Mouse (Mus musculus): ENCODE results near the gene Timp3. TPM values are rescaled to one million over a fixed set of nuclear protein-coding genes. Genes with fewer than 3 reads are reported as not detected.
A peak's percentile ranks its signal among the peaks of the same experiment; 100 is the strongest.

The Timp3 gene
- polyA plus RNA-seq, 1 experiment from 2014 or later = 33.2 TPM

DNA sequence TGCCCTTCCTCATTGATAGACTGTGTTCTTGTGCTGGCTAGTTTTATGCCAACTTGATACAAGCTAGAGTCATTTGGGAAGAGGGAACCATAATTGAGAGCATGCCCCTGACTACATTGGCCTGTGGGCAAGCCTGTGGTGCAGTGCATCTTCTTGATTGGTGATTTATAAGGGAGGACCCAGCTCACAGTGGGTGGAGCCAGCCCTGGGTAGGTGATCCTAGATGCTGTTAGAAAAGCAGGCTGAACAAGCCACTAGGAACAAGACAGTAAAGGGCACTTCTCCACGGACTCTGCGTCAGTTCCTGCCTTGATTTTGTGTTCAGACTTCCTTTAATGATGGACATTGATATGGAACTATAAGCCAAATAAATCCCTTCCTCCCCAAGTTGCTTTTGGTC is 84.5 kb downstream of the Timp3 start:
- DNase-seq (ENCODE audit: low spot score) (peak; percentile 20), ATAC-seq (replicated peaks; ENCODE audit: low FRiP score) (no peak)
- Histone ChIP-seq H3K27me3 (replicated peaks; ENCODE audit: control insufficient read depth, insufficient read depth, low read length) (no peaks in the 10 kb centered on the region), H3K9ac (ENCODE audit: low read depth, low read length) (no peak overlapping the region), H3K36me3 (ENCODE audit: control insufficient read depth, insufficient read depth, low read length) (no peaks in the 10 kb centered on the region), H3K9me3 (ENCODE audit: control insufficient read depth, low read length) (no peaks in the 10 kb centered on the region), H3K4me1 (replicated peaks; ENCODE audit: control insufficient read depth, insufficient read depth, low read length) (peaks cover 5% of the 10 kb centered on the region; the same call in 1 of the 2 replicates), H3K4me3 (ENCODE audit: low read depth, low read length) (no peak overlapping the region), H3K27ac (ENCODE audit: low read depth, low read length) (no peak overlapping the region), H3K4me2 (no peak overlapping the region)
- 67% methylated on average over 2 of the region's 2 CpGs for whole genome bisulfite sequencing

DNA sequence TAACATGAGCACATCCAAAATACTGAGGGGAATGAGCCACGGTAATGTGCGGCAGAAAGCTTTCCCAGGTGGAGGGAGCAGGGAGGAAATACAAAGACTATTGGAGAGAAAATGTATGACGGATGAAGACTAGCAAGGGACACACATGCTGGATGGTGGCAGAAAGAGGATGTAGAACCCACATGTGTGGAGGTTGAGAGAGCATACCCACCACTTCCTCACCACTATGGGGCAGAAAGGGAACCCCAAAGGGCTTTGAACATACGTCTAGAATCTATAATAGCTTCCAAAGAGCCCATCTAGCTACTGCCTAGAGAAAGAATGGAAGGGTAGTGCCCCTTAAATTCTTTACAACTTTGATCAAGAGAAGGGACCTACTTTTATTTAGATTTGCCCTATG is 85.5 kb downstream of the Timp3 start:
- no peak overlapping the region for H3K27ac ChIP-seq (ENCODE audit: low read depth, low read length)
- H3K4me3 ChIP-seq (ENCODE audit: low read depth, low read length) = no peak overlapping the region
- no peak overlapping the region for H3K9ac ChIP-seq (ENCODE audit: low read depth, low read length)
- 59% methylated on average over 4 of the region's 4 CpGs for WGBS
- ATAC-seq (replicated peaks; ENCODE audit: low FRiP score) = no peak
- H3K4me2 ChIP-seq = no peak overlapping the region
- no peaks in the 10 kb centered on the region for H3K9me3 ChIP-seq (ENCODE audit: control insufficient read depth, low read length)
- H3K27me3 ChIP-seq (replicated peaks; ENCODE audit: control insufficient read depth, insufficient read depth, low read length) = no peaks in the 10 kb centered on the region
- no peaks in the 10 kb centered on the region for H3K36me3 ChIP-seq (ENCODE audit: control insufficient read depth, insufficient read depth, low read length)
- H3K4me1 ChIP-seq (replicated peaks; ENCODE audit: control insufficient read depth, insufficient read depth, low read length) = peaks cover 5% of the 10 kb centered on the region; the same call in 1 of the 2 replicates
- peak; percentile 20 for DNase-seq (ENCODE audit: low spot score)

DNA sequence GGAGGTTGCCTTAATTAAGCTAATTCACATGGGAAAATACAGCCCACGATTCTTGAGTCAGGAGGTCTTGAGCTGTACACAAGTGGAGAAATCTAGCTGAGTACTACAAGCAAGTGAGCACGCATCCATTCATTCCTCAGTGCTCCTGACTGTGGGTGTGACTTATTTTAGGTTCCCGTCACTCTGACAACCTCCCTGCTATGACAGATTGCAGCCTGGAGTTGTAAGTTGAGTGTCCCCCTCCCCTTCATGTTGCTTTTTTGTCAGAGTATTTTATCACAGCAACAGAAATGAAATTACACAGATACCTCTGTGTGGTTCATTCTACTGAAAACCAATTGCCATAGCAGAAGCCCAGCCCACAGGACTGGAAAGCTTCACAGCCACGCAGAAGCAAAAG is 86.1 kb downstream of the Timp3 start:
- Histone ChIP-seq H3K9ac (ENCODE audit: low read depth, low read length) (no peak overlapping the region), H3K4me2 (no peak overlapping the region), H3K4me3 (ENCODE audit: low read depth, low read length) (no peak overlapping the region), H3K9me3 (ENCODE audit: control insufficient read depth, low read length) (no peaks in the 10 kb centered on the region), H3K27ac (ENCODE audit: low read depth, low read length) (no peak overlapping the region), H3K4me1 (replicated peaks; ENCODE audit: control insufficient read depth, insufficient read depth, low read length) (peaks cover 5% of the 10 kb centered on the region; the same call in 1 of the 2 replicates), H3K27me3 (replicated peaks; ENCODE audit: control insufficient read depth, insufficient read depth, low read length) (no peaks in the 10 kb centered on the region), H3K36me3 (ENCODE audit: control insufficient read depth, insufficient read depth, low read length) (no peaks in the 10 kb centered on the region)
- WGBS = 66% methylated on average over 4 of the region's 4 CpGs
- ATAC-seq (replicated peaks; ENCODE audit: low FRiP score) = no peak
- DNase-seq (ENCODE audit: low spot score) = no peak

DNA sequence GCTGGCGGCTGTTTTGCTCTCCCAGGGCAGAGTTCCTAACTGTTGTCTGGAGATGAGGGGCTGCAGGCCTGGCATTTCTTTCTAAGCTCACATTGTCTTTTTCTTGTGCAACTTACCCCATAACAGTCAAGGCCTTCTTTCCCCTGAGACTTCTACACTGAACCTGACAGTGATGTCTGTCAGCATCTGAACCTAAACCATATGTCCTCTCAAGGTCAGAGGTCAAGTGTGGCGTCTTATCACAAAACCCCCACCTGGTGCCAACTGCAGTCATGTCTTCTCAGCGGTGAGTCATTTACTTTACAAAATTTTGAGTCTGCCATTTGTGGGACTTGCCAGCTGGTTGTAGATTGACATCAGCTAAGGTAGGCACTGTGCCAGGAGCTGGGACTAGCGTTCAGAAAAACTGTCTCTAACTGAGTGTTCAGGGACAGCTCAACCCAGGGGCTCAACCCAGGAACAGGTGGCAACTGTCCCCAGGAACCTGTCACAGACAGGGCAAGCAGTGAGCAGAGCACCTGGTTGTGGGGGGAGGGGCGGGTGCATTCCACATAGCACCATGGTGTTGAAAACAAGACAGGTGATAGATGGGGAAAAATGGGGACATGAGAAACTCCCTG is 87.8 kb downstream of the Timp3 start:
- H3K4me3 ChIP-seq (ENCODE audit: low read depth, low read length) = no peak overlapping the region
- no peaks in the 10 kb centered on the region for H3K27me3 ChIP-seq (replicated peaks; ENCODE audit: control insufficient read depth, insufficient read depth, low read length)
- DNase-seq (ENCODE audit: low spot score) = no peak
- H3K4me1 ChIP-seq (replicated peaks; ENCODE audit: control insufficient read depth, insufficient read depth, low read length) = peaks cover 5% of the 10 kb centered on the region; the same call in 1 of the 2 replicates
- no peak overlapping the region for H3K9ac ChIP-seq (ENCODE audit: low read depth, low read length)
- ATAC-seq (replicated peaks; ENCODE audit: low FRiP score) = no peak
- WGBS = 72% methylated on average over 5 of the region's 5 CpGs
- no peak overlapping the region for H3K27ac ChIP-seq (ENCODE audit: low read depth, low read length)
- H3K36me3 ChIP-seq (ENCODE audit: control insufficient read depth, insufficient read depth, low read length) = no peaks in the 10 kb centered on the region
- no peaks in the 10 kb centered on the region for H3K9me3 ChIP-seq (ENCODE audit: control insufficient read depth, low read length)
- no peak overlapping the region for H3K4me2 ChIP-seq

DNA sequence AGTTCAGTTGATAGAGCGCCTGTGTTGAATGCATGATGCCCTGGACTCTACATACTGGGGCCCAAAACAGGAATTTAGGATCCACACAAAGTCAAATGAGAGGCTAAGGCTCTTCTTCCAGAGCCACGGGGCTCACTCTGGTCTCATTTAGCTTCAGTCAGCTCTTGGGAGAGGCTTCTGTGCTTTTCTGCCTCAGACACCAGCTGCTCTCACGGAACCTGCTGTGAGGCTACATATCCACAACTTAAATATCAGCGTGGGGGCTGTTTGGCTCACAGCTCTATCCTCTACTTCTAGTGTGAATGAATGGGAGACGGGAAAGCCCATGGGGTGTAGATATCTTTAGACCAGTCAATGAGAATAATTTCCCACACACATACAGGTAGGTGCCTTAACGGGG is 88.6 kb downstream of the Timp3 start:
- Histone ChIP-seq H3K4me1 (replicated peaks; ENCODE audit: control insufficient read depth, insufficient read depth, low read length) (peaks cover 5% of the 10 kb centered on the region; the same call in 1 of the 2 replicates), H3K9me3 (ENCODE audit: control insufficient read depth, low read length) (no peaks in the 10 kb centered on the region), H3K36me3 (ENCODE audit: control insufficient read depth, insufficient read depth, low read length) (no peaks in the 10 kb centered on the region), H3K27ac (ENCODE audit: low read depth, low read length) (no peak overlapping the region), H3K27me3 (replicated peaks; ENCODE audit: control insufficient read depth, insufficient read depth, low read length) (no peaks in the 10 kb centered on the region), H3K4me2 (no peak overlapping the region), H3K9ac (ENCODE audit: low read depth, low read length) (no peak overlapping the region), H3K4me3 (ENCODE audit: low read depth, low read length) (no peak overlapping the region)
- 85% methylated on average over 6 of the region's 6 CpGs for WGBS
- ATAC-seq (replicated peaks; ENCODE audit: low FRiP score) (no peak), DNase-seq (ENCODE audit: low spot score) (no peak)

DNA sequence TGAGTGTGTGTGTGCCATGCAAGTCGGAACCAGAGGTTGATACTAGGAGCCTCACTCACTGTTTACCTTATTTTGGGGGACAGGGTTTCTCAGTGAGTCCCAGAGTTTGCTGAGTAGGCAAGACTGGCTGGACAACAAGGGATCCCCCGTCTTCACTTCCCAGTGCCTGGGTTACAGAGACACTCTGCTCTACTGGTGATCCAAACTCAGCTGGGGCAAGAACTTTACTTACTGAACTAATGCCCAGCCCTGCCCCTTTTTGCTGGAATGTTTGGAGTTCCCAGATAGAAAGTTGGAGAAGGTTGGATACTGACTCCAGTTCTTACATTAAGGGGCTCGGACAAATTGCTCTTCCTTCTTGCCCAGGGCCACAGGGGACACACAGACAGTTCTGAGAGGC is 89.2 kb downstream of the Timp3 start:
- H3K9ac ChIP-seq (ENCODE audit: low read depth, low read length) = no peak overlapping the region
- WGBS = 80% methylated on average over 3 of the region's 3 CpGs
- H3K4me1 ChIP-seq (replicated peaks; ENCODE audit: control insufficient read depth, insufficient read depth, low read length) = peaks cover 5% of the 10 kb centered on the region; the same call in 1 of the 2 replicates
- H3K4me2 ChIP-seq = no peak overlapping the region
- H3K4me3 ChIP-seq (ENCODE audit: low read depth, low read length) = no peak overlapping the region
- H3K27ac ChIP-seq (ENCODE audit: low read depth, low read length) = no peak overlapping the region
- DNase-seq (ENCODE audit: low spot score) (no peak), ATAC-seq (replicated peaks; ENCODE audit: low FRiP score) (no peak)
- H3K9me3 ChIP-seq (ENCODE audit: control insufficient read depth, low read length) = no peaks in the 10 kb centered on the region
- H3K36me3 ChIP-seq (ENCODE audit: control insufficient read depth, insufficient read depth, low read length) = no peaks in the 10 kb centered on the region
- no peaks in the 10 kb centered on the region for H3K27me3 ChIP-seq (replicated peaks; ENCODE audit: control insufficient read depth, insufficient read depth, low read length)

DNA sequence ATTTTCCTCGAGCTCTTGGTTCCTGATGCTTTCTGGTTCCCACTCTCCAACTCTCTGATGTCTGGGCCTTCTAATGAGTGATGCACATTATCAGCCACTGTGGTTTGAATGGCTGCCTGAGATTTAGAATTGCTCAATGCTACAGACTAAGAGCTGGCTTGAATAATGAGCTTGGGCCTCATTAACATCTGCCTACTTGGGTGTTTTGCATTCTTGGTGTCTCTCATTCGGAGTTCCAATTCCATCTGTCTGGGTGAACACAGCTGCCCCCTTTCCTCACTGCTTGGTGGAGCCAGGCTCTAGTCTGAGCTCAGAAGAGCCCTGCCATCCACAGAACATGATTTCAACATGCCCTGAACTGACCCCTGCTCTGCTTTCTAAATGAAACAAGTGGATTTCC is 89.7 kb downstream of the Timp3 start:
- DNase-seq (ENCODE audit: low spot score) (no peak), ATAC-seq (replicated peaks; ENCODE audit: low FRiP score) (no peak)
- H3K27ac ChIP-seq (ENCODE audit: low read depth, low read length) = no peak overlapping the region

DNA sequence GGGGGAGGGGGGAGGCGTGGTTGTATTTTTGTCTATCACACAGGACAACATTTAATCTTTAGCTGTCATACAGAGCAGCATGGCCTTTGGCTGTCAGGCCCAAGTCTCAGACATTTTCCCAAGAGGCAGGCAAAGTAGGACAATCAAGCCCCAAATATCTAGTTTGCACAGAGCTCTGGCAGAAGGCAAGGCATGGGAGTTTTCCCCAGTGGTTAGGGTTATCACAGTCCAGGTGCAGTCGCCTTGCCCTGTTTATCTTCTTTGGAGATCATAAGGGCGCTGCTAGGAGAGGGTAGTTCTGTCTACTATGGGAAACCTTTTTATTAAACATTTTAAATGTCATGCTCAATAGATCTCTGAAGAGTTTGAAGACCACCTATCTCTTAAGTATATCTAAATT is 92.2 kb downstream of the Timp3 start:
- no peak overlapping the region for H3K27ac ChIP-seq (ENCODE audit: low read depth, low read length)
- H3K9me3 ChIP-seq (ENCODE audit: control insufficient read depth, low read length) = no peaks in the 10 kb centered on the region
- H3K4me2 ChIP-seq = no peak overlapping the region
- H3K27me3 ChIP-seq (replicated peaks; ENCODE audit: control insufficient read depth, insufficient read depth, low read length) = no peaks in the 10 kb centered on the region
- H3K4me3 ChIP-seq (ENCODE audit: low read depth, low read length) = no peak overlapping the region
- 0 out of 2 replicates have a peak, but pooled peaks cover 5% of the 10 kb centered on the region for H3K4me1 ChIP-seq (replicated peaks; ENCODE audit: control insufficient read depth, insufficient read depth, low read length)
- peak; percentile 91 for ATAC-seq (replicated peaks; ENCODE audit: low FRiP score)
- 60% methylated on average over 3 of the region's 3 CpGs for WGBS
- no peaks in the 10 kb centered on the region for H3K36me3 ChIP-seq (ENCODE audit: control insufficient read depth, insufficient read depth, low read length)
- no peak overlapping the region for H3K9ac ChIP-seq (ENCODE audit: low read depth, low read length)
- DNase-seq (ENCODE audit: low spot score) = no peak

More for the DNA sequence above, 89.7 kb downstream of the Timp3 start:
- H3K9ac ChIP-seq (ENCODE audit: low read depth, low read length) = no peak overlapping the region
- no peaks in the 10 kb centered on the region for H3K27me3 ChIP-seq (replicated peaks; ENCODE audit: control insufficient read depth, insufficient read depth, low read length)
- H3K36me3 ChIP-seq (ENCODE audit: control insufficient read depth, insufficient read depth, low read length) = no peaks in the 10 kb centered on the region
- H3K9me3 ChIP-seq (ENCODE audit: control insufficient read depth, low read length) = no peaks in the 10 kb centered on the region
- WGBS = 53% methylated on average over 2 of the region's 2 CpGs
- peaks cover 5% of the 10 kb centered on the region; the same call in 1 of the 2 replicates for H3K4me1 ChIP-seq (replicated peaks; ENCODE audit: control insufficient read depth, insufficient read depth, low read length)
- no peak overlapping the region for H3K4me2 ChIP-seq
- no peak overlapping the region for H3K4me3 ChIP-seq (ENCODE audit: low read depth, low read length)

DNA sequence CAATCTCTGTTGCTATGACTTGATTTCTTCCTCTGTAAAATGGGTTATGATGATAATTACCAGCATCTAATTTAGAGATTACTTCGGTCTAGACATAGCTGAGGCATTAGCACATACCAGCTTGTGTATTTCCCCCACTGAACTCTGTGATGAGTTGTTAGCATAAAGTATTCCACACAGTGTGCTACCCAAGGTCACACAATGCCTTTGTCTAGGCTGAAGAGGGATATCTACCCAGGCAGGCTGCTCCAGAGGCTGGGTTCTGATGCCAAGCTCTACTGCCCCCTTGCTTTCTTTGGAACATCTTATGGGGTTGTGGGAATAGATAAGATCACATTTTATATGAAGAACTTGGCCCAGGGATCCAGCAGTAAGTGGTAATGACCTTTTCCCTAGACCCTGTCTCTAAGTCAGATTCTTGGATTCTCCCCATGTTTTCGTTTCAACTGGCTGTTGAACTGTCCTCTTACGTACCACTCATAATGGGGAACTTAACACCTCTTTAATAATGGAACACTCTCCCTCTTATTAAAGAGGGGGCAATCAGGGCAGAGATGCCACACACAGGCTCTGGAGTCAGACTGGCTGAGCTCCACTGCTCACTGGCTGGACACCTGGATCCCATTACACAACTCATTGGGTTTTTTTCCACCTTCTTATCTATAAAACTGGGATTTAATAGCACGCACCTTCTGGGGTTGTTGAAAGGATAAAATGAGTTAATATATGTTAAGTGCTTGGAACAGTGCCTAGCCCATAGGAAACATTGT is 97.6 kb downstream of the Timp3 start:
- DNase-seq (ENCODE audit: low spot score) (no peak), ATAC-seq (replicated peaks; ENCODE audit: low FRiP score) (no peak)
- Histone ChIP-seq H3K9me3 (ENCODE audit: control insufficient read depth, low read length) (no peaks in the 10 kb centered on the region), H3K9ac (ENCODE audit: low read depth, low read length) (no peak overlapping the region), H3K4me1 (replicated peaks; ENCODE audit: control insufficient read depth, insufficient read depth, low read length) (no peaks in the 10 kb centered on the region), H3K4me3 (ENCODE audit: low read depth, low read length) (no peak overlapping the region), H3K36me3 (ENCODE audit: control insufficient read depth, insufficient read depth, low read length) (no peaks in the 10 kb centered on the region), H3K27me3 (replicated peaks; ENCODE audit: control insufficient read depth, insufficient read depth, low read length) (no peaks in the 10 kb centered on the region), H3K27ac (ENCODE audit: low read depth, low read length) (no peak overlapping the region), H3K4me2 (no peak overlapping the region)
- 70% methylated on average over 4 of the region's 4 CpGs for WGBS
